Mouse (Mus musculus) liver, postnatal 0 days (tissue): ENCODE data around the gene Dhx9. TPM values are rescaled to one million over a fixed set of nuclear protein-coding genes. Genes with fewer than 3 reads are reported as not detected.
"Not testable (repeated sequence)": the region's sequence is repeated elsewhere in the genome, so short reads cannot be mapped to it uniquely, and the experiment has no call there.

ENCODE experiments used
- ATAC-seq: fragments of 200-750 bp; cut with Nextera tagmentation; 2 replicates; pipeline ENCODE4 v1.8.0; 2017; ENCODE audit warnings: mild to moderate bottlenecking, moderate library complexity
- DNase-seq: peaks from one replicate; pipeline ENCODE4 v3.0.0-alpha.2; 2016
- H3K27ac ChIP-seq: fragments of 300-500 bp; sonication (generic); 2 replicates; pipeline ENCODE4 v1.5.1; 2014; ENCODE audit warnings: antibody characterized with exemption, moderate library complexity, mild to moderate bottlenecking, low read depth
- H3K27me3 ChIP-seq: fragments of 300-500 bp; sonication (generic); 2 replicates; pipeline ENCODE4 v1.6.1; 2014; ENCODE audit warnings: low read length, control low read depth, mixed read lengths; ENCODE audit not compliant: insufficient read depth
- H3K36me3 ChIP-seq: fragments of 300-500 bp; sonication (generic); replicated peaks from 2 replicates; pipeline ENCODE4 v1.6.1; 2014; ENCODE audit warnings: mild to moderate bottlenecking, control low read depth, low read length, moderate library complexity, mixed read lengths; ENCODE audit not compliant: insufficient read depth
- H3K4me1 ChIP-seq: fragments of 300-500 bp; sonication (generic); 2 replicates; pipeline ENCODE4 v1.6.1; 2014; ENCODE audit warnings: antibody characterized with exemption, mild to moderate bottlenecking, control low read depth; ENCODE audit not compliant: insufficient read depth
- H3K4me2 ChIP-seq: fragments of 300-500 bp; sonication (generic); 2 replicates; pipeline ENCODE4 v1.6.1; 2014; ENCODE audit warnings: low read depth, mild to moderate bottlenecking, low read length, moderate library complexity, mixed read lengths
- H3K4me3 ChIP-seq: fragments of 300-500 bp; sonication (generic); 2 replicates; pipeline ENCODE4 v1.5.1; 2014; ENCODE audit warnings: low read depth, low read length
- H3K9ac ChIP-seq: fragments of 300-500 bp; sonication (generic); replicated peaks from 2 replicates; pipeline ENCODE4 v1.6.1; 2014; ENCODE audit warnings: mild to moderate bottlenecking, moderate library complexity
- H3K9me3 ChIP-seq: fragments of 300-500 bp; sonication (generic); 2 replicates; pipeline ENCODE4 v1.6.1; 2016; ENCODE audit warnings: mild to moderate bottlenecking, control low read depth, low read length, mixed read lengths
- CTCF ChIP-seq: sonication (generic); IDR thresholded peaks from 2 replicates; pipeline ENCODE4 v1.5.1; 2016; ENCODE audit warnings: antibody characterized with exemption, low read depth
- EP300 ChIP-seq: IDR thresholded peaks from 2 replicates; pipeline ENCODE4 v1.6.1; 2016; ENCODE audit warnings: antibody characterized with exemption, low read depth, mild to moderate bottlenecking
- WGBS: fragments of 180-500 bp; shearing (Covaris S2); extraction: QIAGEN DNeasy Blood & Tissue Kit; methylation state at CpG from one replicate; pipeline ENCODE4 v1.1.7; 2014; ENCODE audit not compliant: insufficient replicate concordance; 5-methylcytosine and 5-hydroxymethylcytosine counted together
- polyA plus RNA-seq: library from polyadenylated mRNA; unstranded; fragments of >200 nt; fragmentation: Nextera tagmentation; extraction: Ambion mirVana; gene quantifications from 2 replicates; pipeline ENCODE4 v1.2.1, GENCODE M21; 2015

The Dhx9 gene
- polyA plus RNA-seq, 1 experiment from 2014 or later, result 9.9 TPM

DNA sequence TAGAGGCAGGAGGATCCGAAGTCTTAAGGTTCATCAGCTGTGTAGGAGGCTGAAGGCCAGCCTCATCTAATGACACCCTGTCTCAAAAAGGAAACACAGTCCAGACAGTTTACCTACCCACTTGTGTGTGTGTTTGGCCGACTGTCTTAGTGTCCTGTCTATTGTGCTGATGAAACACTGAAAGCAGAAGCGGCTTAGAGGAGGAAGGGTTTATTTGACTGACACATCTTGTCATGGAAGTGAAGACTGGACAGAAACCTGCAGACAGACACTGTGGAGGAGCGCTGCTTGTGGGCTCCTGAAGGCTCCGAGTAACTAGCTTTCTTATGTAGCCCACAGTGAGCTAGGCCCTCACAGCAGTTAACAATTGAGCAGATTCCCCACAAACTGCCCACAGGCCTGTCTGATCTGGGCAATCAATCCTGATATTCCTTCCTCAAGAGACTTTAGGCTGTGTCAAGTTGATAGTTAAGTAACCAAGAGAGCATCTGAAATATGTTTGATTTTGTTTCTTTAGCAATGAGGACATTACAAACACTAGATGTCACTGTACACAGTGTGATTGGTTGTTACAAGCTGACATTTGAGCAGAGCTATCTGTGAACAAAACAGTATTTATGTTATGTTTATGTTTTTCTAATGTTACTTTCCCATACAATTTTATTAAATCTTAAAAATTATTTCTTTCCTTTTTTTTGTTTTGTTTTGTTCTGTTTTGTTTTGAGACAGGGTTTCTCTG is 53.4 kb downstream of the Dhx9 start:
- Histone ChIP-seq H3K36me3 (no peaks in the 10 kb centered on the region), H3K4me3 (no peak overlapping the region), H3K27ac (no peak overlapping the region), H3K4me1 (no peaks in the 10 kb centered on the region; the same call in 1 of the 2 replicates), H3K9ac (no peak overlapping the region), H3K4me2 (no peak overlapping the region), H3K9me3 (no peaks in the 10 kb centered on the region), H3K27me3 (no peaks in the 10 kb centered on the region)
- WGBS, result 66% methylated on average over 5 of the region's 5 CpGs
- 0 out of 2 replicates have a peak, but pooled peaks have one; percentile 11 for TF ChIP-seq CTCF
- no peak for TF ChIP-seq EP300
- ATAC-seq (no peak), DNase-seq (no peak)

DNA sequence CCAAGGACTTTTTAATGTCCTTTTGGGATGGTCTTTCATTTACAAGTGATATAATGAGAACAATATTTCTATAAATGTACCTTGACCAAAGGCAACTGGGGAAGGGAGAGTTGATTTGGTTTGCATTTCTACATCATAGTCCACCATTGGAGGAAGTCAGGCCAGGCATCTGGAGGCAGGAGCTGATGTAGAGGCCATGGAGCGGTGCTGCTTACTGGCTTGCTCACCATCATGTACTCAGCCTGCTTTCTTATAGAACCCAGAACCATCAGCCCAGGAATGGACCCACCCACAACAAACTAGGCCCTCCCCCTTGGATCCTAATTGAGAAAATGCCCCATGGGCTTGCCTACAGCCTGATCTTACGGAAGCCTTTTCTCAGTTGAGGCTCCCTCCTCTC is 55.1 kb downstream of the Dhx9 start:
- H3K4me2 ChIP-seq, result no peak overlapping the region
- no peak overlapping the region for H3K4me3 ChIP-seq
- H3K4me1 ChIP-seq, result no peaks in the 10 kb centered on the region; the same call in 1 of the 2 replicates
- 88% methylated on average over 2 of the region's 2 CpGs for WGBS
- ATAC-seq (no peak), DNase-seq (no peak)
- H3K9me3 ChIP-seq, result no peaks in the 10 kb centered on the region
- no peaks in the 10 kb centered on the region for H3K36me3 ChIP-seq
- H3K27ac ChIP-seq, result no peak overlapping the region
- no peak overlapping the region for H3K9ac ChIP-seq
- H3K27me3 ChIP-seq, result no peaks in the 10 kb centered on the region
- no peak for TF ChIP-seq EP300
- no peak for TF ChIP-seq CTCF

DNA sequence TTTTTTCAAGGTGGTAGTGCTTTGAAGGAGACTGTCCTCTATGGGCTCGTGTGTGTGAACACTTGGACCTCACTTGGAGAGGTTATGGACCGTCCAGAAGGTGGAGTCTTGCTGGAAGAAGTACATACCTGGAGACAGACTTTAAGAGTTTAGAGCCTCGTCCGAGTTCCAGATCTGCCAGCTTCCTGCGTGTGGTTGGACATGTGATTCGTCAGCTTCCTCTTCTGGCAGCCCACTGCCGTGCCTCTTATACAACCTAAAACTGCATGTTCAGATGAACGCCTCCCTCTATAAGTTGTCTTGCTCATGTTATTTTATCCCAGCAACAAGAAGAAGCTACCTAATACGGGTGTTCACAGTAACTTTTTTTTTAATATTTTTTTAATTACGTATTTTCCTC is 55.8 kb downstream of the Dhx9 start:
- Histone ChIP-seq H3K4me3 (no peak overlapping the region), H3K36me3 (no peaks in the 10 kb centered on the region), H3K27ac (no peak overlapping the region), H3K9me3 (no peaks in the 10 kb centered on the region), H3K27me3 (no peaks in the 10 kb centered on the region), H3K9ac (no peak overlapping the region), H3K4me2 (no peak overlapping the region), H3K4me1 (no peaks in the 10 kb centered on the region; the same call in 1 of the 2 replicates)
- DNase-seq (no peak), ATAC-seq (no peak)
- TF ChIP-seq EP300, result no peak
- no peak for TF ChIP-seq CTCF
- WGBS, result 46% methylated on average over 10 of the region's 10 CpGs

DNA sequence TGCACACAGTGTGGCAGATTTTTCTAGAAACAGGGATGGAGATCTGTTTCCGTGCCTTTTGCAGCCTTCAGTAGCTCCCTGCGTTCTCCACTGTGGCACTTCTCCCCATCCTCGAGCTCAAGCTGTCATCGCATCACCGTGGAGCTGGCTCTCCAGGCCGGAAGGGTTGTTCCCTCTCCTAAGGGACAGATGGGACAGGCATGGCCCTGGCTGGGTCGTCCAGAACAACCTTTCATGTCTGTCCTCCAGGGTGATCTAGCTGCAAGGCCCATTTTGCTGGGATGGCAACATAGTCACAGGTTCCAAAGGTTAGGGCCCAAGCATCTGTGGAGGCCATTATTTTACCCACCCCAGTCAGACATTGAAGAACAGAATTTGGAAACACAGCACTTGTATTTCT is 56.3 kb downstream of the Dhx9 start:
- no peaks in the 10 kb centered on the region for H3K9me3 ChIP-seq
- H3K4me2 ChIP-seq, result no peak overlapping the region
- no peak overlapping the region for H3K27ac ChIP-seq
- H3K4me1 ChIP-seq, result no peaks in the 10 kb centered on the region; the same call in 1 of the 2 replicates
- TF ChIP-seq EP300 (no peak), CTCF (no peak)
- no peaks in the 10 kb centered on the region for H3K27me3 ChIP-seq
- no peak overlapping the region for H3K4me3 ChIP-seq
- no peak overlapping the region for H3K9ac ChIP-seq
- H3K36me3 ChIP-seq, result no peaks in the 10 kb centered on the region
- DNase-seq (no peak), ATAC-seq (no peak)
- WGBS, result 76% methylated on average over 7 of the region's 7 CpGs

DNA sequence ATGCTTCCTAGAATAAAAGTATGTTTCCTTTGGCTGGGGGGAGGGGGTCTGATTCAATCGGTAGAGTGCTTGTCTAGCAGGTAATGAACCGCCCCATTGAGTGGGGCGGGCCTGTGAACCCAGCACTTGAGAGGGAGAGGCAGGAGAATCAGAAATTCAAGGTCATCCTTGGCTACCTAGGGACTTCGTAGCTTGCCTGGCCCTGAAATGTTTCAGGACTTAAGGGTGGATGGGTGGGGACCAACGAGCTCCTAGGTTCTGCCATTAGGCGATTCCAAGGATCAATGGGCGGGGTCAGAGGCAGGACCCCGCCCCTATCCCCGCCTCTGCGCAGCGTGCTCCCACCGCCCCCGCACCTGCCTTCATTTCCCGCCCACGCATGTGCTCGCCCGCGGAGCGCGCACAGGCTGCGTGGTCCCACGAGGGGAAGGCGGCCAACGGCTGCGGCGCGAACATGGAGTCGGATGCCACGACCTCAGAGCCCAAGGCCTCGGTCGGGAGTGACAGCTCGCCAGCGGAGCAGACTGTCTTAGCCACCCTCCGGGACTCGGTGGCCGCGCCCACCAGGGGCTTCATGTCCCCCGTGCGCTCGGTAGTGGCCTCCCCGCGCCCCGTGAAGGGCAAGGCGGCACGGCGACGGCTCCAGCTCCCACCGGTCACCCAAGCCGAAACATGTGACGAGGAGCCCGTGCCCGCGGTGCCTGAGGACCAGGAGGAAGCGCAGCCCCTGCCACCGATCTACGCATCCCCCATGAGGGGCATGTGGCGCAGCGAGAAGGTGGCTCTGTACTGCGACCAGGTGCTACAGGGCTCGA is 62.5 kb downstream of the Dhx9 start, which contains the start of gene Shcbp1l:
TSS of gene Shcbp1l (plus strand) at position 393 of the 815 bp plus-strand sequence.
- peak within 1 kb of the TSS; percentile 69 for H3K9ac ChIP-seq
- H3K9me3 ChIP-seq, result no peaks in the 10 kb centered on the region
- 3% methylated on average over 57 of the region's 60 CpGs for WGBS
- peak; percentile 85 for DNase-seq
- H3K4me3 ChIP-seq, result peak within 1 kb of the TSS; percentile 55
- H3K27ac ChIP-seq, result peak within 1 kb of the TSS; percentile 75
- peaks cover 16% of the 10 kb centered on the region for H3K4me1 ChIP-seq
- H3K4me2 ChIP-seq, result peak within 1 kb of the TSS; percentile 93
- 0 out of 2 replicates have a peak, but pooled peaks cover 3% of the 10 kb centered on the region for H3K27me3 ChIP-seq
- H3K36me3 ChIP-seq, result no peaks in the 10 kb centered on the region
- TF ChIP-seq CTCF (no peak), EP300 (no peak)
- peak; percentile 87 for ATAC-seq

DNA sequence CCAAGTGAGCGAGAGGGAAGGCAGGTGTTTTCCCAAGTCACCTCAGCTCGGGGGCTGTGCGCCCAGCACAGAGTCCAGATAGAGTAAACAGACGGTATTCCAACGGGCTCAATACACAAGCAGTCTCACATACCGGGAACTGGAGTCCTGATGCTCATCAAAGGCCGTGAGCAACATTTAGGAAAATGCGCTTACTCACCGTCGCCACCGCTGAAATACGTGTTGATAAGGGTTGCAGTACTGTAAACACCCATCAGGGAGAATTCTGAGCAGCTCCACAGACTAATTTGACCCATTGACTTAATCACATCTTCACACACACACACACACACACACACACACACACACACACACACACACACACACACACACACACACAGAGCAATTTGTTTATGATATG is 63.2 kb downstream of the Dhx9 start:
- H3K4me3 ChIP-seq, result peak overlapping the region; percentile 55

DNA sequence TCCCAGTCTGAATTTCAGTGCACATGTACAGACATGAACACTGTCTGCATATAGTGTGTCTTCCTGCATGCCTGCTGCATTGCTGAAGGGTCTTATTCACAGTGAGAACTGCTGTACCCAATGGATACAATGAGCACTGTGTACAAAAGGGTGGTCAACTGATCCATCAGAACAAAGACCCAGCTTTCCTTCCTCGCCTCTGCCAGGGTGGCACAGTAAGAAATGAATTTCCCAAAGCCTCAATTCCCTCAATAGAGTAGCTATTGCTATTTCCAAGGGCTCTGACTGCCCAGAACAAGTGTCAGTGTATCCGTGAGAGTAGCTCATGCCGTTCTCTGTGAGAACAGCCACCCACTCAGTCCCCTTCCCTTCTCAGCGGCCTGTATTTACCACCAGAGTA is 69.7 kb downstream of the Dhx9 start:
- not testable (repeated sequence) for DNase-seq, H3K36me3 ChIP-seq, H3K9me3 ChIP-seq, H3K4me3 ChIP-seq, H3K4me2 ChIP-seq, H3K4me1 ChIP-seq, ATAC-seq, H3K27ac ChIP-seq, H3K9ac ChIP-seq, H3K27me3 ChIP-seq
- WGBS, result 81% methylated on average over 4 of the region's 4 CpGs

More for the DNA sequence above, 63.2 kb downstream of the Dhx9 start:
- H3K27ac ChIP-seq, result peak overlapping the region; percentile 75
- 22% methylated on average over 12 of the region's 12 CpGs for WGBS
- no peaks in the 10 kb centered on the region for H3K36me3 ChIP-seq
- DNase-seq, result peak; percentile 46
- peak overlapping the region; percentile 69 for H3K9ac ChIP-seq
- TF ChIP-seq EP300, result no peak
- TF ChIP-seq CTCF, result peak; percentile 31
- 0 out of 2 replicates have a peak, but pooled peaks cover 3% of the 10 kb centered on the region for H3K27me3 ChIP-seq
- peaks cover 16% of the 10 kb centered on the region for H3K4me1 ChIP-seq
- no peaks in the 10 kb centered on the region for H3K9me3 ChIP-seq
- ATAC-seq, result peak; percentile 87
- H3K4me2 ChIP-seq, result peak overlapping the region; percentile 93

DNA sequence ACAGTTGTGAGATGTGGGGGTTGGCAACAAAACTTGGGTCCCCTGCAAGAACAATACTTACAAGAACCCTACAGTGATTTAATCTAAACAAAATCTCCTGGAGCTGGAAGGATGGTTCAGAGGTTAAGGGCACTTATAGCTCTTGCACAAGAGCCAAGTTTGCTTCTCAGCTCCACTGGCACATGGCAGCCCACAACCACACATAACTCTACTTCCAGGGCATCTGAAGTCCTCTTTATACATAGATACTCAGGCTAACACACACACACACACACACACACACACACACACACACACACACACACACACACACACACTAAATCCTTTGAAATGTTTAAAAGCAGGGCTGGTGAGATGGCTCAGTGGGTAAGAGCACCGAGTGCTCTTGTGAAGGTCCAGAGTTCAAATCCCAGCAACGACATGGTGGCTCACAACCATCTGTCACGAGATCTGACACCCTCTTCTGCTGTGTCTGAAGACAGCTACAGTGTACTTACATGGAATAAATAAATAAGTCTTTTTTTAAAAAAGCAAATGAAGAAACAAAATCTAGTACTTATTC is 71.1 kb downstream of the Dhx9 start:
- ATAC-seq, H3K4me3 ChIP-seq, H3K27me3 ChIP-seq, H3K9ac ChIP-seq, H3K4me2 ChIP-seq, H3K36me3 ChIP-seq, H3K4me1 ChIP-seq, DNase-seq, H3K27ac ChIP-seq, H3K9me3 ChIP-seq: not testable (repeated sequence)
- 70% methylated on average over 3 of the region's 3 CpGs for WGBS

DNA sequence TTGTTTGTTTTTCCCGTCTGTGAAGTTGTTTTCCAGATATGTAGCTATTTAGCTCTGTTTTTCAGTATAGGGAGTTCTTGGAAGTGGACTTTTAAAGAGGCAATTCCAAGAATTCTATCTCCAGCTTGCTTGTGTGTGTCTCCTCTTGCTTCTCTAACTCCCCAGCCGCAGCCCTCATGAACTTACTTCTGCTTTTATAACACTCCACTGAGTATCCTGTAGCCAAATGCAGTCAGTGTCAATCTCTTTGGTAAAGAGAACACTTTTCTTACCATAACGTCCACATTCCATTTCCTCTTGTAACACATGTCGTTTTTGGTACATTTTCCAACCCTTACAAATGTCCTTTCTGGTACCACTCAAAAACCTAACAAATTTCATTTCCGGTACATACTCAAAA is 71.7 kb downstream of the Dhx9 start:
- H3K27ac ChIP-seq, H3K27me3 ChIP-seq, DNase-seq, ATAC-seq, H3K4me2 ChIP-seq, H3K9ac ChIP-seq, H3K4me1 ChIP-seq, H3K36me3 ChIP-seq, H3K9me3 ChIP-seq, H3K4me3 ChIP-seq: not testable (repeated sequence)
- 49% methylated on average over 2 of the region's 5 CpGs for WGBS
